Mouse (Mus musculus): ENCODE results near the gene G0s2.

GRCm38 (mm10) chr1:193310519-193311085 is 37.6 kb upstream of the G0s2 start:
- TF ChIP-seq CTCF (IDR thresholded peaks at IDR 0.05) (no peak), EP300 (IDR thresholded peaks at IDR 0.05) (no peak)
